In the genomic region with DNA sequence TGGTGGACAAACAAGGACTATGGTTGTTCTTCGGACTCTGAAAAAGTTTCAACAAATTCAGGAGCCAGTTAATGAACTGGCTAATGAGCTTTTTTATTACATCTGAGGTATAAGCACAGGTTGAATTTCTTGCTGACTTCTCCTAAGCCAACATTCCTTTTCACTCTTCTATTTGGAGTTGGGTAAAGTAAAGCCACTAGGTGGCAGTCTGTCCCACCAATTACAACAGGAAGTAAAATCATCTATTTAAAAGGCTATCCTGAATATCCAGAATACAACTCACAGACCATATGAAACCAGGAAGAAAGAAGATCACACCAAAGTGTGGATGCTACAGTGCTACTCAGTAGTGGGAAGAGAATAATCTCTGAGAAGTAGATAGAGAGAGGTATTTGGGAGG, we compare ENCODE assay signal across 13 mouse cellular contexts. TPM values are rescaled to one million over a fixed set of nuclear protein-coding genes. Genes with fewer than 3 reads are reported as not detected.
A peak's percentile ranks its signal among the peaks of the same experiment; 100 is the strongest.
DNase-seq lines count a peak whose midpoint lies in the region; ATAC-seq and TF ChIP-seq lines count a peak whose summit lies in the region.
"Had no signal": no experiment of that assay in that cellular context is flagged by ENCODE, and none has a peak within 500 bp of the region (broad histone marks: within the 10 kb centered on the region; RNA-seq: fewer than 3 reads in every experiment).

No protein-coding gene starts in this region.

- in situ Hi-C loops in ES-E14 (cut with MboI; ENCODE audit: low sequenced_read_pairs in 2 of 2, unreplicated experiment in 2 of 2): no loop called here

- peak; percentile 67 for TF ChIP-seq CTCF in hindbrain, postnatal 0 days (IDR thresholded peaks at IDR 0.05; ENCODE audit: low read depth)

- H3K4me1 ChIP-seq in ES-E14 (ENCODE audit: control insufficient read depth in 2 of 2, insufficient read depth in 2 of 2, low read length in 2 of 2, poor library complexity in 1 of 2): no peaks in the 10 kb centered on the region
- no peaks in the 10 kb centered on the region for H3K4me1 ChIP-seq in hindbrain, postnatal 0 days (ENCODE audit: insufficient read depth, low read length)
- H3K4me1 ChIP-seq: midbrain, embryonic 10.5 days had no signal

- peak; percentile 3 for DNase-seq in adrenal gland, adult 2 months
- DNase-seq in adrenal gland, adult 18-20 months (ENCODE audit: low spot score in 2 of 2): no peak
- peak; percentile 43 for DNase-seq in layer of hippocampus, adult 11-12 months (ENCODE audit: low spot score)
- no peak for DNase-seq in layer of hippocampus, postnatal 25 days (ENCODE audit: extremely low spot score in 1 of 2, low spot score in 1 of 2)
- DNase-seq in ES-E14 (ENCODE audit: low read depth, low spot score): peak; percentile 25
- peak; percentile 65 for DNase-seq in hindbrain, postnatal 0 days (ENCODE audit: low spot score)
- DNase-seq in testis, postnatal 14 days (ENCODE audit: low spot score): no peak
- DNase-seq: B cell, adult 2 months; spleen, adult 18-20 months had no signal

- H3K27ac ChIP-seq in ES-E14 (ENCODE audit: insufficient read depth, low read depth, low read length, poor library complexity, severe bottlenecking): no peak overlapping the region
- H3K27ac ChIP-seq in hindbrain, postnatal 0 days: no peak overlapping the region
- H3K27ac ChIP-seq: midbrain, embryonic 10.5 days had no signal

- H3K36me3 ChIP-seq in ES-E14 (ENCODE audit: control insufficient read depth, insufficient read depth, low read length, poor library complexity, severe bottlenecking): no peaks in the 10 kb centered on the region
- no peaks in the 10 kb centered on the region for H3K36me3 ChIP-seq in hindbrain, postnatal 0 days (ENCODE audit: insufficient read depth, low read length)
- H3K36me3 ChIP-seq: midbrain, embryonic 10.5 days had no signal

- H3K9ac ChIP-seq in ES-E14 (ENCODE audit: insufficient read depth, low read depth, low read length, poor library complexity, severe bottlenecking): no peak overlapping the region
- no peak overlapping the region for H3K9ac ChIP-seq in hindbrain, postnatal 0 days (replicated peaks; ENCODE audit: low read length)

- H3K4me2 ChIP-seq in hindbrain, postnatal 0 days (ENCODE audit: low read depth, low read length): no peak overlapping the region

- no peak overlapping the region for H3K4me3 ChIP-seq in ES-E14 (ENCODE audit: insufficient read depth in 1 of 2, low read depth in 1 of 2, low read length in 2 of 2, poor library complexity in 1 of 2, severe bottlenecking in 1 of 2)
- no peak overlapping the region for H3K4me3 ChIP-seq in hindbrain, postnatal 0 days (ENCODE audit: low read length)
- H3K4me3 ChIP-seq: midbrain, embryonic 10.5 days had no signal

- no peaks in the 10 kb centered on the region for H3K27me3 ChIP-seq in hindbrain, postnatal 0 days (ENCODE audit: insufficient read depth, low read length)

- no peaks in the 10 kb centered on the region for H3K9me3 ChIP-seq in ES-E14 (ENCODE audit: control insufficient read depth, insufficient read depth, low read depth, low read length)
- H3K9me3 ChIP-seq in hindbrain, postnatal 0 days (ENCODE audit: low read length): no peaks in the 10 kb centered on the region
- H3K9me3 ChIP-seq: midbrain, embryonic 10.5 days had no signal

- 60% methylated on average over 1 of the region's 1 CpGs for WGBS in hindbrain, postnatal 0 days

- no peak for ATAC-seq in hindbrain, postnatal 0 days
- ATAC-seq in granulocyte monocyte progenitor cell, adult 5-6 weeks (replicated peaks; ENCODE audit: poor library complexity, severe bottlenecking): no peak

TF ChIP-seq in ES-E14, 5 proteins besides CTCF, POLR2A, EP300 and RAD21:
- no peak for TF ChIP-seq HCFC1 (IDR thresholded peaks at IDR 0.05; ENCODE audit: borderline replicate concordance, insufficient read depth, low read length)
TF ChIP-seq in ES-E14: peak in this region for 0.

RNA-seq across cellular contexts. Expression of gene Olfr291, which starts 48.1 kb away (rescaled TPM):
- total RNA-seq in adrenal gland, adult 2 months (2021): not detected
- polyA plus RNA-seq in adrenal gland, adult 2 months (2012; rRNA removed): not detected in 2 replicates
- total RNA-seq in adrenal gland, adult 18-20 months (2021): not detected
- not detected for total RNA-seq in layer of hippocampus, postnatal 25 days (2021)
- total RNA-seq in ES-E14 (2012; rRNA removed): not detected in 2 replicates
- total RNA-seq in hindbrain, postnatal 0 days (2014; rRNA removed): 0.04 TPM in 1 of 2 replicates, not detected in the other
- polyA plus RNA-seq in hindbrain, postnatal 0 days (2015; fragmentation: Nextera tagmentation; extraction: Ambion mirVana): not detected in 2 replicates
- total RNA-seq in granulocyte monocyte progenitor cell, adult 5-6 weeks (2014; fragmentation: Nextera tagmentation): not detected in 2 replicates
- not detected in 2 replicates for total RNA-seq in granulocyte monocyte progenitor cell, adult 5-6 weeks (2017)
- total RNA-seq: gastrocnemius, postnatal 4 days; layer of hippocampus, postnatal 10 days had no signal
- polyA plus RNA-seq: midbrain, embryonic 10.5 days had no signal

Comparison
In these comparisons a context has a peak if more than half of its experiments do, and no peak if none do; other contexts are left out.
1. DNase-seq: peak in adrenal gland, adult 2 months (single experiment), layer of hippocampus, adult 11-12 months (single experiment), ES-E14 (single experiment) and hindbrain, postnatal 0 days (single experiment); none in adrenal gland, adult 18-20 months (0 of 2), layer of hippocampus, postnatal 25 days (0 of 2) and testis, postnatal 14 days (single experiment).